Mouse (Mus musculus) adrenal gland, adult 2 months (tissue): ENCODE data around the gene Hist1h4a. TPM values are rescaled to one million over a fixed set of nuclear protein-coding genes. Genes with fewer than 3 reads are reported as not detected.
"Not testable (repeated sequence)": the region's sequence is repeated elsewhere in the genome, so short reads cannot be mapped to it uniquely, and the experiment has no call there.

Experiments used
- DNase-seq: peaks from one replicate; pipeline ENCODE4 v3.0.0; 2021
- long read RNA-seq: library from polyadenylated mRNA; stranded (forward); transcript quantifications from one replicate; pipeline ENCODE4 v2.0.0, GENCODE M21; 2021
- polyA plus RNA-seq: library from polyadenylated mRNA; depleted of rRNA; stranded (reverse); fragments of >200 nt; gene quantifications from 2 replicates; pipeline ENCODE4 v1.2.3, GENCODE M21; 2012; rRNA removed
- total RNA-seq, 2 experiments: library from RNA; stranded (reverse); gene quantifications; 2 replicates each; pipeline ENCODE4 v1.2.3; 2021

The Hist1h4a gene
- total RNA-seq (10 to 100 TPM; 21.1 to 26.3 TPM), polyA plus RNA-seq (0.36 and 2.1 TPM in 2 replicates)
- long read RNA-seq, partial matches to known transcripts, result 0 of 2 reads
- long read RNA-seq, other reads (novel, unspliced or antisense), result 0 of 2 reads

DNA sequence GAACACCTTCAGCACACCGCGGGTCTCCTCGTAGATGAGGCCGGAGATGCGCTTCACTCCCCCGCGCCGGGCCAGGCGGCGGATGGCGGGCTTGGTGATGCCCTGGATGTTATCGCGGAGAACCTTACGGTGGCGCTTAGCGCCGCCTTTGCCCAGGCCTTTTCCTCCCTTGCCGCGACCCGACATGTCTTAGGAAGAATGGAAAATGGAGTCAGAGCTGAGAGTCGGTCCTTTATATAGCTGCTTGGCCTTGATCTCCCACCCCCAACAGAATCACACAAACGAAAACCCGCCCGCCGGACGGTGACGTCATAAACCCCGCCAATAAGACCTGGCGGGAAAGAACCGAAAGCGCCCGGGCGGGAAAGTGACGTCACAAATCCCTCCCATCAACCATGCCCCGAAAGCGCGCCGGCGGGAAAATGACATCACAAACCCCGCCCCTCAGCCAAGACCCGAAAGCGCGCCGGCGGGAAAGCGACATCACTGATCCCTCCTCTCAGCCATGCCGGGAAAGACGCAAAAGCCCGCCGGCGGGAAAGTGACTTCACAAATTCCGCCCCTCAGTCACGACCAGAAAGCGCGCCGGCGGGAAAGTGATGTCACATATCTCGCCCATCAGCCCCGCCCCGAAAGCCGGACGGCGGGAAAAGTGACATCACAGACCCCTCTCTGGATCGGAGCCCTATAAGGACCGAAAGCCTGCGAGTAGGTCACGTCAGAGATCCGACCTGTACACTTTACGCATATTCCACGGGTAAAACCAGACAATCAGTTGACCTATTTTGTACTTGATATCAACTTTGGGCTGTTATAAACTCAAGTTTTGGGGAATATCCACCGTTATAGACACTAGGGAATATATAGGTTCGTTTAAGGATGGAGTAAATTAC lies at the start of gene Hist1h4a:
TSS of gene Hist1h4a (minus strand) at position 259 of the 893 bp plus-strand sequence.
- DNase-seq, result peak; percentile 98

DNA sequence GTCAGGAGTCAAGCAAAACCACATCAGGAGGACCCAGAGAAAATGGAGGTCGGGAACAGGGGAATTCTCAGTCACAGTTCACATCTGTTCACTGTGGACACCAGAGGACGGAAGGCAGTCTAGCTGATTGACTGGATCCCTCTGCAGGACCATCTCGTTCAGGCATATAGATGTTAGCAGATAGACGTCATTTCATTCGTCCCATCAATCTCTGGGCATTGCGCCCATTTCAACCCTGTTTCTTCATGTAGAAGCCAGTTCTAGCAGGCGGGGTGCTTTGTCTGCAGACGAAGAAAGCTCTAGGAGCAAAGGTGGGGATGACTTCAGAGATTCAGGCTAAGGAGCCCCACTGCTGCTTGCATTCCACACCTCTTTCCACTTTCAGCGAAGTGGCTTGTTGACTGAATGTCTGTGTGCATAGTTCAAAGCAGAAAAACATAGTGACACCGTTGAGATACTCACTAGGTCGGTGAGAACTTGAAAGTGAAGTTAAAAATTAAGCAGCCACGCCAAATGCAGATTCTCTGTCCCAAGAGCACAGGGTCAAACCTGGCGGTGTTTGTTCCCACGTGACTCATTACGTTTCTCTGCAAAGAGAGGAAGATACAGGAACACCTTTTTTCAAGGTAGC lies 45.5 kb upstream of the Hist1h4a start, which contains the start of gene Slc17a2:
TSS of gene Slc17a2 (plus strand) at position 572 of the 631 bp plus-strand sequence.
- DNase-seq, result no peak

DNA sequence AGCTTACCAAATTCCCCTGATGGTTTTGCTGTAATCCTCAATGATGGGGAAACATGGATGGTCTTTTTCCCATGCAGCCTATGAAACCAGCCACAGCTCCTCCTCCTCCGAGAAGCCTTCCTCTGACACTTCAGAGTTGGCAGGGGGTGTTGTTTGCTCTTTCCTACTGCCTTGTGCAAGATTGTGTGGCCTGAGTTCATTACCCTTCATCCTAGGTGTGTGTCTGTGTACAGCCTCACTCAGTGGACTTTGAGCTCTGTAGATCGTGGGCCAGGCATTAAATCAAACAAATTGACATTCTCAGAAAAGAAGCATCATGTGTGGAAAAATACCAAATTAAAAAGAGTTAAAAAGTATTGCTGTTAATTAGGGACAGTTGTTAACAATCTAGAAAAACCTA lies 43.5 kb upstream of the Hist1h4a start:
- no peak for DNase-seq

DNA sequence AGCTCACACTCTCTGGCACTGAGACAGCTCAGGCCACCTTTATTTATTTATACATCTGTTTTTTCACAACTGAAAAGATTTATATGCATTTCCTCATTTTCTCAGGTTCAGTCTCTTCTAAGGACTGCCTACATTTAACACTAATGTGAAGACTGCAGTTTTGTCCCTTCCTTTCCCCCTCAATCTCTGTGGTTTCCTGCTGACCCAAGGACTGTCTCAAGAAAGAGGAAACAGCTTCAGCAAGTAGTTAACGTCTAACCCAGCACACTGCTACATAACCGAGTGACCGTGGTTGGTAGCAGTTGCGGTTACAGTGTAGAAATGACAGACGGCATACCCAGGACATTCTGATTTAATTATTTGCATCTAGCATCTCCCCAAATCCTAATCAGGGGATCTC lies 38.4 kb upstream of the Hist1h4a start:
- no peak for DNase-seq

DNA sequence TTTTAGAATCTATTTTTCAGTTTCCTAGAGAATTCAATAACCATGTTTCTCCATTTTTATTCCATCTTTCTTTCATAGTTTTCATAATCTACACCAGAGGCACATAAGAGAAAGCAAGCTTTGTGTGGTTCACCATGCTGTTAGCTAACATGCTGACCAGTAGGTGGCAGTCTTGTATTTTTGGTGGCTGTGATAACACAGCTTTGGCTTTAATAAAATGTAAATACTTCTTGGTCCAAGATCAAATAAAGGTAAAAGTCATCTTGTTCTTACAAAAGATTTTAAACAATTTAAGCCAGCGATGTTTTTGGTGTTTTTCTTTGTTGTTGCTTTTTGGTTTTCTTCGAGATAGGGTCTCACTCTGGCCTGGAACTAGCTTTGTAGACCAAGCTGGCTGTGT lies 31.5 kb upstream of the Hist1h4a start:
- peak; percentile 41 for DNase-seq

DNA sequence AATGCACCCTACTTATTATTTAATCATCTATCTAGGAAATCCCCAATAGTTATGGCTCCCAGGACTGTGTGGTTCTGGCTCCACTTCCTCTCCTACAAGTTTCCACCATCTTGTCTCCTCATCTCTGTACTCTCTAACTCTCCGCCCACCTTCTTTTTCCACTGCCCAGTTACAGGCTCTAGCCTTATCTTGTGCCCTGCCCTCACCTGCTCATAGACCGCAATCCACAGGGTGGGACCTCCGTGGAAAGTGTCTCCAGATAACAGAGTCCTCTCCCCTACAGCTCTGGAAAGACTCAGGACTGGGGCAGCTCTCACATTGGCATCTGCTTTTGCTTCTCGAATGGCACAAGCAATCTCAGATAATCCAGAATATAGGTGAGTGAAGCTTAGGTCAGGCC lies 18.0 kb upstream of the Hist1h4a start:
- no peak for DNase-seq

DNA sequence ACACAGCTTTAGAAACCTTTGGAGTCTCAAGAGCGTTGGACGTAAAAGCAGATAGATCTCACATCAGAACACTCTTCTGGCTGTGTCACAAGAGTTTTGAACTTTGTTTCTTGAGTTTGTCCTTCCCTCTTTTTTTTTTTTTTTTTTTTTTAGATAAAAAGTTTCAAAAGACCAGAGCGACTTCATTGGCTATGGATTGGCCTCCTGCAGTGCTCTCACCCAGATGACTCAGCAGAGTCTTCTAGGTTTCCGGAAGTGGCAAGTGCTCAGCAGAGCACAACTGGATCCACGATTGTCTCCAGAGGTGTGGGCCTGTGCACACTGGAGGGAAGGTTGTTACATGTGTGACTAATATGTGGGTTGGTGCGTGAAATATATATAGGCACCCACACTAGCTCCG lies 17.3 kb upstream of the Hist1h4a start:
- DNase-seq, result no peak

DNA sequence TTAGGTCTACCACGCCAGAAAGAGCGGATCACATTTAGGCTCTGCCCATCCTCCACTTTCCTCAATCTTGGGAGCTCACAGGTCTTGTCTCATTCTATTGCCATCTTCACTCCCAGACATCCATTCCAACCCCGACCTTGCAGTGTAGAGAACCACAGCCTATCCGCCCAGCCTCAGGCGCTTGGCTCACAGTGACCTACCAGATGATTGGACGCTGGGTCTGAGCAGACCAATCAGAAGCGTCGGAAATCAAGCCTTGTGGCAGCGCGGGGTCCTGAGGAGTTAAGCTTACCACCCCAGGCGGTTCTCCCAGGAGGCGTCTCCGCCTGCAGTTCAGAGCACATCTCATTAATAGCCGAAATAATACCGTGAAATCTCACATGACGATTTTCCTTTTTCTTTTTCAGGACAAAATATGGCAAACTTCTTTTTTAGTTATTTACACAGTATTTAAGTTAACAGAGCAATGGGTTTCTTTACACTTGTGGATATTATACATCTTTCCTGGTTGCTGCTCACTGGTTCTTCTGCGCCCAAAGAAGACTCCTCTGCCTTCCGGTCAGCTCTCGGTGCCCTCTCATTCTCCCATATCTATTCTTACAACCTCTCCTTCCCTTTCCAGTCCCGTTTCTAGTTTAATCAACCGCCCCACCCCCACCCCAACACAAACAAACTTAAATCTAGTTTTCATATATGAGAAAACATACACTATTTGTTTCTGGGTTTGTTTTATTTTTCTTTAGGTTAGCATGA lies 11.7 kb upstream of the Hist1h4a start:
- peak; percentile 52 for DNase-seq

DNA sequence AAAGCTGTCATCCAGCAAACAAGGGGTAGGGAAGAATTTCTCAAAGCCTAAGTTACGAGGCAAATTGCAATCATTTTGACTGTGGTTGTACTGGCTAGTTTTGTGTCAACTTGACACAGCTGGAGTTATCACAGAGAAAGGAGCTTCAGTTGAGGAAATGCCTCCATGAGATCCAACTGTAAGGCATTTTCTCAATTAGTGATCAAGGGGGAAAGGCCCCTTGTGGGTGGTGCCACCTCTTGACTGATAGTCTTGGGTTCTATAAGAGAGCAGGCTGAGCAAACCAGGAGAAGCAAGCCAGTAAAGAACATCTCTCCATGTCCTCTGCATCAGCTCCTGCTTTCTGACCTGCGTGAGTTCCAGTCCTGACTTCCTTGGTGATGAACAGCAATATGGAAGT lies 8.6 kb upstream of the Hist1h4a start, which contains the start of gene Trim38:
TSS of gene Trim38 (plus strand) at position 301 of the 400 bp plus-strand sequence.
- not testable (repeated sequence) for DNase-seq

DNA sequence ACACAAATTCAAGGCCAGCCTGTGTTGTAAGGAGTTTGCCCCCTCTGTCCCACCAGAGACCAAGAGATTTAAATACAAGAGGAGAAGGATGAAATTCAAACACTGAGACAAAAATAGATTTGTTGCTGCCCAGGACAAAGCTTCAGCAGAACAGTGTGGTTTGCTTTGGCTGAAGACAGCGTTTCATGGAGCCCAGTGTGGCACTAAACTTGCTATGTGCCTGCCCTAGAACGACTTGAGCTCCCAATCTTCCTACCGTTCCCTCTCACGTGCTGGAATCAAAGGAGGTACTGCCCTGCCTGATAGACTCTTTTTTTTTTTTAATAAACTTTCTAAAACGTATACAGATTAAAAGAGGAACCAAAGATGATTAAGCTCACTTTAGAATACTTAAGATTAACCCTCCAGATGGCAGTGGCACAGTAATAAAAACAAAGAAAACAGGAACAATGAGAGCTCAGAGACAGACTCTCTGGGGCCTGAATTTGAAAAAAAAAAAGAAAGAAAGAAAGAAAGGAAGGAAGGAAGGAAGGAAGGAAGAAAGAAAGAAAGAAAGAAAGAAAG lies 7.9 kb upstream of the Hist1h4a start:
- no peak for DNase-seq

DNA sequence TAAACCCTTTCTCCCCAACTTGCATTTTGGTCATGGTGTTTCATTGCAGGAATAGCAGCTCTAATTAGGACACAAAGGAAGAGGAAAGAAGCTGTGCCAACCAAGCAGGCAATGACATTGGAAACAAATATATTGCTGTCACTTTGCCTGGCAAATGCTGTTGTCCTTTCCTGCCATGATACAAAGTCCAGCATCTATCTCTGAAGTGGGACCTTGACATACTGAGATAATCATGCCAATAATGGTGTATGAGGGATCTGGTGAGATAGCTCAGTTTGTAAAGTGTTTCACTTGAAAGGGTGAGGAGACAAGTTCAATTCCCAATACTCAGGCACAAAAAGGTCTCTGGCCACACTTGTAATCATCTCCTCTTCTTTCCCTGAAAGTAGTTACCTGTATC lies 5.7 kb upstream of the Hist1h4a start:
- peak; percentile 39 for DNase-seq

DNA sequence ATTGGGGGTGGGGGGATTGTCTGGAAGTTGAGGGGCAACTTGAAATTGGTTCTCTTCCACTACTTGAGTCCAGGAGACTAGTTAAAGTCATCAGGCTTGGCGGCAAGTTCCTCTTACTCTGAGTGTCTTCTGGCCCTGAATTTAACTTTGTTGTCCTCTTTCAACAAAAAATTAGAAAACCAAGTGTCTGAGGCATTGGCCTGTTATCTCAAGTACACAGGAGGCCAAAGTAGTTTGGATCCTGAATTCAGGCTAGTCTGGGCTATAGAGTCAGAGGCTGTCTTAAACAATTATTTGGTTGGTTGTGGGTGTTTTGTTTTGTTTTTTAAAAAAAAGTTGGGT lies 4.1 kb upstream of the Hist1h4a start:
- no peak for DNase-seq

DNA sequence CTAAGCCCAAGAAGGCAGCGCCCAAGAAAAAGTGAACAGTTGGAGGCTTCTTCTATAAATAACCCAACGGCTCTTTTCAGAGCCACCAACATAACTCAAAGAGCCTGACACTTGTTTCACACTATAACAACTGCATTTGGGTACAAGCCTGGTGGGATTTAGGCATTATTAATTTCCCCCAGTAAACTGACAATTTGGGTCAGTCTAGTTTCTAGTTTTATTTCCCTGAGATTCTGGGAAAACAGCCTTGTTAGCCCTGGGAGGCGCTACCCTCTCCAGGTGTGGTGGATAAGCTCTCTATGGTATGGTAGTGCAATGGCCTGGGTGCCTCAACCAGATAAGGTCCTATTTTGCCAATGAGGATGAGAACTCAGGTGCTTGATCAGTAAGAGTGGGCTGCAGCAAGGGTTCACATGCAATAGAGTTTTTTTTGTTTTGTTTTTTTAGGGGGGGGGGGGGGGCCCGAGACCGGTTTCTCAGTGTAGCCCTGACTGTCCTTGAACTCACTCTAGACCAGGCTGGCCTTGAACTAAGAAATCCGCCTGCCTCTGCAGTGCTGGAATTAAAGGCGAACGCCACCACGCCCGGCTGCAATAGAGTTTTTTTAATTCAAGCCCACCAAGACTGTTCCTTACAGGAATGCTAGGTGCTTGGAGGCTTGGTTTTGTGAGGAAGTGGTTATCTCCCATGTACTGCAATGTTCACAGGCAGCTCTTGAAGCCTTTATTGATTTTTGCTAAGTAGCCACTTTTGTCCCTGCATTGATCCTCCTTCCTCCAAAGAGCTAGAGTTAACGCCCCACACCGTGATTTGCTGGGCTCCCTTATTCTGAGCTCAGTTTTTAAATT lies 3.5 kb upstream of the Hist1h4a start:
- no peak for DNase-seq

DNA sequence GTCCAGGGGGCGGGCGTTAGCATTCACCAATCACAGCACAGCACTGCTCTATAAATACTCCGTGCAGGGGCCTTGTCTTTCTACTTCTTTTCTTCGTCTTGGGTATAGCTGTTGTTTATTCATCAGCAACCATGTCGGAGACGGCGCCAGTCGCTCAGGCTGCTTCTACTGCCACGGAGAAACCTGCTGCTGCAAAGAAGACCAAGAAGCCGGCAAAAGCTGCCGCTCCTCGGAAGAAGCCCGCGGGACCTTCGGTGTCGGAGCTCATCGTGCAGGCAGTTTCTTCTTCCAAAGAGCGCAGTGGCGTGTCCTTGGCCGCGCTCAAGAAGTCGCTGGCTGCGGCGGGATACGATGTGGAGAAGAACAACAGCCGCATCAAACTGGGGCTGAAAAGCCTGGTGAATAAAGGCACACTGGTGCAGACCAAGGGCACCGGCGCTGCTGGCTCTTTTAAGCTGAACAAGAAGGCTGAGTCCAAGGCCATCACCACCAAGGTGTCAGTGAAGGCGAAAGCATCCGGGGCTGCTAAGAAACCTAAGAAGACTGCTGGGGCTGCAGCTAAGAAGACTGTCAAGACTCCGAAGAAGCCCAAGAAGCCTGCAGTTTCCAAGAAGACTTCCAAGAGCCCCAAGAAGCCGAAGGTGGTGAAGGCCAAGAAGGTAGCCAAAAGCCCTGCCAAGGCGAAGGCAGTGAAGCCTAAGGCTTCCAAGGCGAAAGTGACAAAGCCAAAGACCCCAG lies 2.7 kb upstream of the Hist1h4a start, which contains the start of gene Hist1h1a:
TSS of gene Hist1h1a (plus strand) at position 81 of the 738 bp plus-strand sequence.
- peak; percentile 89 for DNase-seq

DNA sequence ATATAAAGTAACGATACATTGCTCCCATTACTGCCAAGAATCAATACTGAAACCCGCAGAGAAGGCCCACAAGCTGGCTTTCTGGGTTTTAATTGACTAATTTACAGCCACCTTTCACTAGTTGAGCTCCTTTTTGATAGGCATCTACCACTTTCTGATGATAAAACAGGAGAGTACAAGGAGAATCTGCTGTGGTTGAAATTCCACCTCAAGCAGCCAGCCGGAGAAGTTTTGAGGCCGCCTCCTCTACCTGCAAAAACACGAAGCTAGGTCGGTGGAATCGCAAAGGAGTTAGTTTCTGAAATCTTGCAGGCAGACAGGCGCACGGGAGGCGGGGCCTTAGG lies 2.2 kb upstream of the Hist1h4a start:
- no peak for DNase-seq

DNA sequence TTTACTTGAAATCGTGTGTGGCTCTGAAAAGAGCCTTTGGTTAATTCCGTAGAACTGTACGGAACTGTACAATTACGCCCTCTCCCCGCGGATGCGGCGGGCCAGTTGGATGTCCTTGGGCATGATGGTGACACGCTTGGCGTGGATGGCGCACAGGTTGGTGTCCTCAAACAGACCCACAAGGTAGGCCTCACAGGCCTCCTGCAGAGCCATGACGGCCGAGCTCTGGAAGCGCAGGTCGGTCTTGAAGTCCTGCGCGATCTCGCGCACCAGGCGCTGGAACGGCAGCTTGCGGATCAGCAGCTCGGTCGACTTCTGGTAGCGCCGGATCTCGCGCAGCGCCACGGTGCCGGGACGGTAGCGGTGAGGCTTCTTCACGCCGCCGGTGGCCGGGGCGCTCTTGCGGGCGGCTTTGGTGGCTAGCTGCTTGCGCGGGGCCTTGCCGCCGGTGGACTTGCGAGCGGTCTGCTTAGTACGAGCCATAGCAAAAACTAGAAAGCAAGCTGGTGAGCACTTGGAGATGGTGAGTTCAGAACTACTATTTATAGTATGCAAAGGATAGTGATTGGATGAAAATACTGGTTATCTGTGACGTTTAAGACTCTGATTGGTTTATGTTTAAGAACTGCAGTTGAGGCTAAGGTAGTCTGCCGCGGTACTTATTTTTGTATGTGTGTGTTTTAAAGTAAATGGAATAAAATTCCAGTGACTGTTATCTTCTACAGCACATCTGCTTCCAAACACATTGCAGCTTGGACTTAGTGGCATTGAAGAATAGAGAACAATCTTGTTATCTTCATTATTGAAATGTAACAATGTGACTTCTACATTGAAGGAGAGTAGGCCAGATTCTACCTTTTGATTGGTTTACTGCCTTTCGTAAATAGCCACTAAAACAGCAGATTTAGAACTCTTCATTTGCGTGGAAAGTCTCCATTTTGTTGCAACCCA lies 1.1 kb upstream of the Hist1h4a start, which contains the start of gene Hist1h3a:
TSS of gene Hist1h3a (minus strand) at position 516 of the 951 bp plus-strand sequence.
- peak; percentile 85 for DNase-seq

DNA sequence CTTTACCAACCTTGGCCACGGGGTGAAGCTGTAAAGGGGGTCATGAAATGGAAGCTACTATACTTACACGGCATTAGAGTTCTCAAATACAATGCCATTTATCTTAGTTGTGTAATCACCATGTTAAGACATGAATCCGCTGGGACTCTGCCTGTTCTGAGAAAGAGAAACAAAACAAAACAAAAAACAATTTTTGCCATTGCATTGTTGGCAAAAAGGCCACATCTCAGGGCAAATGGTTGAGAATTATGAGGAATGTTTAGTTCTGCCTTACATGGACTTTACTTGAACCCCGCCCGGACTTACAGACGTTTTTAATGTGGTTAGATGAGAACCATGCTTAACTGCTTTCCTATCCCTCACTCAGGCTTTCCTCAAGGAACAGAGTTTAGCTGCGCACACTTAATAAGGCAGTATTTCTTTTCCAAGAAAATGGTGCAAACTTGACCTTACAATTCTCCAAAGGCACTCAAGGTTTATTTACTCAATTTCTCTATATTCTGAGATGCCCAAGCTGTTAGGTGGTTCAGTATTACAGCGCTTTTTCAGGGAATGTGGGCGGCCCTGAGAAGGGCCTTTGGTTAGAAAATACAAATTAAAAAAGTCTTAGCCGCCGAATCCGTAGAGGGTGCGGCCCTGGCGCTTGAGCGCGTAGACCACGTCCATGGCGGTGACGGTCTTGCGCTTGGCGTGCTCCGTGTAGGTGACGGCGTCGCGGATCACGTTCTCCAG lies 624 bp downstream of the Hist1h4a start:
- DNase-seq, result no peak

DNA sequence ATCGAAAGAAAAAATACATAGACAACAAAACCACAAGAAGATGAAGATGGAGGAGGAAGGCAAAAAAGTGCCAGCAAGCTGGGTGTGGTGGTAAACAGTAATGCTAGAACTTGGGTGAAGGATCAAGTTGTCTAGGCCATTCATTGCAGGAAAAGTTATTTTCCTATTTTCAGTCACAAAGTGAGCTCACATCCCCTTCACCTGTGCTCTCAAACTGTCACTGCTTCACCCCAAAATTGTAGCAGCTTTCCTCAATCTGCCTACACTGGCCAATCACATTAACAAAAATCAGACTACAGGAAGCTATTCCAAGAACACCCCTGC lies 1.2 kb downstream of the Hist1h4a start:
- no peak for DNase-seq
